Mouse (Mus musculus) embryonic fibroblast, embryonic 13.5 days (primary cell): ENCODE results near the gene Klhl5. TPM values are rescaled to one million over a fixed set of nuclear protein-coding genes. Genes with fewer than 3 reads are reported as not detected.

Source experiments
- H3K27ac ChIP-seq: 2 replicates; pipeline ENCODE4 v1.5.1; 2012; ENCODE audit warnings: low read length, control low read depth, inconsistent platforms; ENCODE audit not compliant: insufficient read depth
- H3K4me1 ChIP-seq: 2 replicates; pipeline ENCODE4 v1.6.1; 2011; ENCODE audit warnings: low read length; ENCODE audit not compliant: control insufficient read depth, insufficient read depth
- H3K4me3 ChIP-seq: 2 replicates; pipeline ENCODE4 v1.5.1; 2011; ENCODE audit warnings: mild to moderate bottlenecking, control low read depth, low read length; ENCODE audit not compliant: insufficient read depth
- CTCF ChIP-seq: IDR thresholded peaks from 2 replicates; pipeline ENCODE4 v1.5.1; 2011; ENCODE audit warnings: mild to moderate bottlenecking, control low read depth, low read length, moderate library complexity, borderline replicate concordance; ENCODE audit not compliant: insufficient read depth
- POLR2A ChIP-seq: IDR thresholded peaks from 2 replicates; pipeline ENCODE4 v1.6.1; 2011; ENCODE audit warnings: low read depth, mild to moderate bottlenecking, control low read depth, low read length, moderate library complexity
- polyA plus RNA-seq: library from polyadenylated mRNA; stranded (reverse); fragments of >200 nt; gene quantifications from 2 replicates; pipeline ENCODE4 v1.2.4, GENCODE M21; 2011; ENCODE audit warnings: low read depth; ENCODE audit not compliant: missing spikeins, insufficient read length

Gene Klhl5
- polyA plus RNA-seq, 1 experiment = 35.5 TPM

DNA sequence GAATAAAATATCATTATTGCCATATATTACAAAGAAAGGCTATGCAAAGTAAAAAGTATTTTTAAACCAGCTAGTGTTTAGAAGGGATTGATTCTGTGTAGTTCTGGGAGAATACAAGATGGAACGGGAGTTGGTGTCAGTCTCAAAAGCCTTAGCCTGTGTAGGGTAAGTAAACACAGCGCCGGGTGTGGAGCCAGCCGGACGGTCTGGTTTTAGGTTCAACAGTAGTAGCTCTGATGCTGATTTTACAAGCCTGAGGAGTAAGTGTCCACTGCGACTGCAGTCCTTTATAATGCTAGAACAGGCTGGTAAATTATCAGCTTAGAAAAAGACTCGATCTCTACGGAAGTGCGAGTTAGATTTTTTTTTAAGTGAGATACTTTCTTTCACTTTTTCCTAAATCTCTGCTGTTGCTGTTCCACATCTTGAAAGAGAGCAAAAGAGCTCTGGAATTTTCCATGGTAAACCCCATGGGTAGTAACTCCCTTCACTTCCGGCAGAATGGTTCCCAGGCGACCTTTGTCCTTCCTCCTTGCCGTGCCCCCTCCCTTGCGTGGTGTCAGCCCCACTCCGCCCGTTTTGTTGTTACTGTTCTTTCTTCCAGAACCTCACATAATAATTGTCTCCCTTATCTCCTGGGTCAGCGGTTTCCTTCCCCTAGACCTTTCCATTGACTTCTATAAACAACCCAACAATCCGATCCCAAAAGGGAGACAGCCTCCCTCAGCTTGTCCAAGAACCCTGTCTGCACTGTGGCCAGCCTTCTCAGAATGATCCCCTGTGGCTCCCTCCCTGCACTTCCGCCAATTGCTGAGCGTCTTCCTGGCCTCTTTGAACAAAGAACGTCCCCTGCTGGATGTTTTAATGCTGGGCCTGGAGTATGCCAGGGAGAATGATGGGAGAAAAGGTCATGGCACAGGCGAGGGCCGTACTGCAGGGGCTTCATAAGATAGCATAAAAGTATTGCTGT is 50.4 kb downstream of the Klhl5 start:
- no peak for TF ChIP-seq CTCF
- TF ChIP-seq POLR2A = no peak
- no peaks in the 10 kb centered on the region for H3K4me1 ChIP-seq
- no peak overlapping the region for H3K4me3 ChIP-seq
- no peak overlapping the region for H3K27ac ChIP-seq

DNA sequence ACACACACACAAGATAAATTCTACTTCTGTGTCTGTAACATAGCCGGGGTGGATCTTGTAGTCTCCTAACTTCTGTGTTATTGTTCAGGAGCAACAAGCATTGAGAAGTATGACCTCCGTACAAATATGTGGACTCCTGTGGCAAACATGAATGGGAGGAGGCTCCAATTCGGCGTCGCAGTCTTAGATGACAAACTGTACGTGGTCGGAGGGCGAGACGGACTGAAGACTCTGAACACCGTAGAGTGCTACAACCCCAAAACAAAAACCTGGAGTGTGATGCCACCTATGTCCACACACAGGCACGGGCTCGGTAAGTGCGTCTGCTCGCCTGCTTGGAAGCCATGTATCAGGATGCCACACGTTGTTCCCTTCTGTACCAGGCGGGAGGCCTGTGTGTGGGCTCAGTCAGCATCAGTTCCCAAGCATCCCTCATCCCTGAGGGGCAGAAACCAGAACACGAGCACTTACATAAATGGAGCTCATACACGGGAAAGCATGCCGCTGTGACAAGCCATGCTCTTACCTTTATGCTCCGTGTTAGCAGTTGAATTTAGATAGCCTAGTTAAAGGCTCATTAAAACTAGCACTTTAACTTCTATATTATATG is 51.5 kb downstream of the Klhl5 start:
- H3K4me1 ChIP-seq = no peaks in the 10 kb centered on the region
- no peak overlapping the region for H3K27ac ChIP-seq
- TF ChIP-seq POLR2A (no peak), CTCF (no peak)
- H3K4me3 ChIP-seq = no peak overlapping the region

DNA sequence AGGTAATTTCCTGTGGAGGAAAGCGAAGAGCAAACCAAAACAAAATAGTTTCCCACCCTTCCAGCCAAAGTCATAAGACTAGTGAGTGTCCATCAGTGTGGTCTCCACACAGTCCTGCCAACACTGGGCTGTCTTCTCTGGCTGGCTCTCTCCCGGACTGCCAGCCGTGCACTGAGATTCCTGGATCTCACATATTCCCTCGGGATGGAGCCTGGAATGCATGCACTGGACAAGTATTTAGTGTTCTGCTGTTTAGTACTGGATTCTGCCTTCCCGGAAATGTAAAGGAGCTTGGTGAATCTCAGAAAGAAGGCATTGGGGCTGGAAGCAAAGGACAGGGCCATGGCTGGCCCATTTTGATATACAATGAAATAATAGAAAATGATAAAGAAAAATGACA is 55.7 kb downstream of the Klhl5 start:
- Histone ChIP-seq H3K27ac (no peak overlapping the region), H3K4me1 (no peaks in the 10 kb centered on the region), H3K4me3 (no peak overlapping the region)
- TF ChIP-seq CTCF (no peak), POLR2A (no peak)

DNA sequence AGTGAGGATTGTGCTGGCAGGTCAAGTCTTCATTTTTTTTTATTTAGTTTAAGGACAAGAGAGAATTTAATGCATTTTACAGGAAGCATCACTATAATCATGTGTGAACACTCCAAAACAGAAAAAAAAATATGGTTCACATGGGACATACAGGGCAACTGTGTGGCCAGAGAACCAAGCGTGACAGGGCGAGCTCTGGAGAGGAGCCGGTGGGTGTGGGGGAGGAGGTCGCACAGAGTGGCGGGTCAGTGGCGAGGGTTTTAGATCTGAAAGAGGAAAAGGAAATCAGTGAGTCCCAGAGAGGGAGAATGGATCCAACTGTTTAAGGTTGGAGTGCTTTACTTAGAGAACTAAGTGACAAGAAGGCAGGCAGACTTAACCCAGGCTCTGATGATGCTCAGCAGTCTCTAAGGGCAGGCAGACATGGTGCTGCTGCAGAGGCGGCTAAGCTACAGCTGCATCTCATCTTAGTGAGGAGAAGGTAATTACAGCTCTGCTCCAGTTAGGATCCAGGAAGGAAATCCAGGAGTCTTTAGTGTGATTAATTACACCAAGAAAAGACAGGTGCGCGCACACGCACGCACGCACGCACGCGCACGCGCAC is 56.3 kb downstream of the Klhl5 start:
- Histone ChIP-seq H3K4me3 (no peak overlapping the region), H3K4me1 (no peaks in the 10 kb centered on the region), H3K27ac (no peak overlapping the region)
- TF ChIP-seq CTCF = no peak
- TF ChIP-seq POLR2A = no peak

DNA sequence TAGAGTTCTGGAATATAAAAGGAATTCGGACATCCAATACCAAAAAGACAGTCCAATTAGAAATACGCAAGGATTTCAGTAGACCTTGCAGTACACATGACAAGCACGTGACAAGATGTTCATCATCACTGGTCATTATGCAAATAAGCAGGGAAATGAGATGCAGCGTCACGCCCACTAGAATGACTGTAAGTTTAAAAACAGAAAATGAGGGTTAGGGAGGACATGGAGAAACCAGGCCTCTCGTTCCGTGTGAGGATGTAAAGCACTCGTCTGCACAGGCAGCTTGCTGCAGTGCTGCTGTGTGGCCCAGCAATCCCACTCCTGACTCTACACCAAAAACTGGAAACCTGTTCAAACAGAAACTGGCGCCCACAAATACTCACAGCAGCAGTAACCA is 62.9 kb downstream of the Klhl5 start:
- H3K4me3 ChIP-seq = no peak overlapping the region
- H3K4me1 ChIP-seq = no peaks in the 10 kb centered on the region
- H3K27ac ChIP-seq = no peak overlapping the region
- TF ChIP-seq CTCF (no peak), POLR2A (no peak)

DNA sequence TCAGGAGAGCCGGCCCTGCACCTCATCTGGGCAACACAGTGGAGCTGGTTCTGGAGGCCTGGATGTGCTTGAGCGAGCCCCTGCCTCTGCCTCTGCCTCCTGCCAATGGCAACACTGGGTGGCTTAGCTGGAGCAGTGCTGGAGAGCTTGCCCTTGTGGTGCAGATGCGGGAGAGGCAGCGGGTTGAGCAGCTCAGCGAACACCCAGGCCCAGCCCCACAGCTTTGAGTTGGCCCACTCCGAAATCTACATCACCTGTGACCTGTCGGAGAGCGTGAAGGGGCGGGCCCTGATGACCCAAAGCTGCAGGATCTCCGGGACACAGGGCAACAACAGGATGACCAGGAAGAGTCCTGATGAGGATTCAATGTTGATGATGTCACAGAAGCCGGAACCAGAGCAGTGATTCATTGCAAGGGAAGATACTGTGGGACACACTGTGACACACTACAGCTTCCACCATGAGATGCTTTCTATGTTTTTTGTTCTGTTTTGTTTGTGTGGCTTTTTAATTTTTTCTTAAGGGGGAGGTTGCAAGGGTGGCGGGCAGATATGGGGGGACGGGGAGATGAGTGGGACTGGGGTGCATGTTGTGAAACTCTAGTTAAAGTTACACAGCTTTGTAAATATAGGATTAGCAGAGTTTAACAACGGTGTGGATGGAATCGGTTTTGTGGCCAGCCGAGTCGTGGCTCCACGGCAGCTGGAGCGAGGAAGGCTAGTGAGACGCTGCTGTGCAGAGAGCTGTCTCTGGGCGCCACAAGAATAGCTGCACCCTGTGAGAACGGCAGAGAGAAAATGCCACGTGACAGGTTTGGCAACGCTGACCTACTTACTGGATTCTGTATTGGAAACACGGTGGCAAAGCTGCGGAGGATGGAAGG is 67.9 kb downstream of the Klhl5 start:
- no peak overlapping the region for H3K27ac ChIP-seq
- H3K4me3 ChIP-seq = no peak overlapping the region
- no peaks in the 10 kb centered on the region for H3K4me1 ChIP-seq
- TF ChIP-seq POLR2A = no peak
- no peak for TF ChIP-seq CTCF

DNA sequence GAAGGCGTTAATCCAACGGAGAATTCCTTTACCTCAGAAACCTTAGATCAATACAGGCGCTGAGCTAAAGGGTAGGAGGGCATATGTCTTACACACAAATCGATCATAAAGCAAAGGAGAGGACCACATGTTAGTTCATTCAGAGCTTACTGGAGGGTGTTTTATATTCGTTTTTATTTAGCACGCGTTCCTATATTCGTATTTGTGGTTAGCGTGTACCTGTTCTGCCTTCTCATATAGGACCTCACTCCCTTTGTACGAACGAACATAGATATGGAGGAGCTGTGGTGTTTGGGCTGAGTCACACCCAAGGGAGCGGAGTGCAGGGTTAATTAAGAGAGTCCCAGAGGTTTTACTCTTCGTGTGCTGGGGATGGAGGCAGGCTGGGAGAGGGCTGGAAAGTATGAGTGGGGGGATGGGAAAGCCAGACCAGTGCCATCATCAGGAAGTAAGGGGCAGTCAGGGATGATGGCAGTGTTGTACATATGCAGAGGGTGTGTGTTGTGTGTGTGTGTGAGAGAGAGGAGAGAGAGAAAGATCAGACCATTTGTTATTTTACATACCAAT is 68.7 kb downstream of the Klhl5 start:
- H3K4me1 ChIP-seq = no peaks in the 10 kb centered on the region
- H3K27ac ChIP-seq = no peak overlapping the region
- no peak overlapping the region for H3K4me3 ChIP-seq
- TF ChIP-seq POLR2A (no peak), CTCF (no peak)

DNA sequence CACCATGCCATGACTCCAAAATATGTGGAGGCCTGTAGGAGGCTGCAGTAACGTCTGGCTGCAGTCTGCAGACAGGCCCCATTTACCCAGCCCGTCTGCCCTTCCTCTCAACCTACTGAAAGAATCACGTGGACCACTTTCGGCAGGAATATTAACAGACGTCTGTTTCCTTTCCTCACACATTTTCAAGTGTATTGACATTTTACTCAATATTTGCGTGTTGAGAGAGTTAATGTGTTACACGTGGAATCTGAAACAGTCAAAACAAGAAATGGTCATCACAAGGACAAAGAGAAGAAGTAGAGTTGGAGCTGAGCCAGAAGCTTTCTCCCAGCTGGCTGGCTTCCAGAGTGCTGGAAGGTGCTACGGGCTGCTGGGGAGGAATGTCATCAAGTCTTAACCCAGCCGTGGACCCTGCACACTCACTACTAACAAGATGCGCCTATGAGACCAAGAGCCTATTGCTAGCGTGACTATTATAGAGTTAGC is 69.7 kb downstream of the Klhl5 start:
- Histone ChIP-seq H3K4me1 (no peaks in the 10 kb centered on the region), H3K27ac (no peak overlapping the region), H3K4me3 (no peak overlapping the region)
- no peak for TF ChIP-seq CTCF
- no peak for TF ChIP-seq POLR2A

DNA sequence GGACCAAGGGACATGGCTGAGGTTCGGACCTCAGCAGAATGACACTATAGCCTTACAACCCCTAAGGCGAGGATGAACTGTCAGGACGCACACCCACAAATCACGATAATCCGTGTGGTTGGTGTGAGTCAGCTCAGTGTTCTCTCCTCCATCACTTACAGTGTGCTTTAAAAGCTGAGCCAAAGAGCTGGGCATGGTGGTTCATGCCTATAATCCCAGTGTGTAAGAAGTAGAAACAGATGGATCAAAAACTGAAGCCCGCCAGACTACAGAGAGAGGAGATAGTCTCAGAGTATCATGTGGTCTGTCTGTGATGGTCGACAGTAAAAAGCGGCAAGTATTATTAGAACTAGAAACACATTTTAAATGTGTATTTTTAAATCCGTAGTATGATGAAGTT is 71.1 kb downstream of the Klhl5 start:
- Histone ChIP-seq H3K27ac (no peak overlapping the region), H3K4me1 (no peaks in the 10 kb centered on the region), H3K4me3 (no peak overlapping the region)
- TF ChIP-seq CTCF = no peak
- TF ChIP-seq POLR2A = no peak
